Mouse (Mus musculus) lung, embryonic 14.5 days (tissue): ENCODE measurements around the gene Tnf. TPM values are rescaled to one million over a fixed set of nuclear protein-coding genes. Genes with fewer than 3 reads are reported as not detected.

ENCODE experiments used
- ATAC-seq: fragments of 200-750 bp; cut with Nextera tagmentation; 2 replicates; pipeline ENCODE4 v1.8.0; 2017; ENCODE audit warnings: mild to moderate bottlenecking, moderate TSS enrichment, moderate library complexity; ENCODE audit not compliant: insufficient read depth
- DNase-seq: peaks from one replicate; pipeline ENCODE4 v3.0.0-alpha.2; 2015
- H3K27ac ChIP-seq: fragments of 300-500 bp; sonication (generic); 2 replicates; pipeline ENCODE4 v1.5.1; 2014; ENCODE audit warnings: low read depth, mild to moderate bottlenecking, moderate library complexity
- H3K27me3 ChIP-seq: fragments of 300-500 bp; sonication (generic); 2 replicates; pipeline ENCODE4 v1.6.1; 2014; ENCODE audit warnings: low read length, control low read depth; ENCODE audit not compliant: insufficient read depth
- H3K36me3 ChIP-seq: fragments of 300-500 bp; sonication (generic); 2 replicates; pipeline ENCODE4 v1.6.1; 2014; ENCODE audit warnings: control low read depth; ENCODE audit not compliant: insufficient read depth
- H3K4me1 ChIP-seq: fragments of 300-500 bp; sonication (generic); 2 replicates; pipeline ENCODE4 v1.6.1; 2014; ENCODE audit warnings: antibody characterized with exemption, control low read depth; ENCODE audit not compliant: insufficient read depth
- H3K4me2 ChIP-seq: fragments of 300-500 bp; sonication (generic); 2 replicates; pipeline ENCODE4 v1.6.1; 2014; ENCODE audit warnings: mild to moderate bottlenecking
- H3K4me3 ChIP-seq: fragments of 300-500 bp; sonication (generic); 2 replicates; pipeline ENCODE4 v1.5.1; 2014; ENCODE audit warnings: low read depth, low read length
- H3K9ac ChIP-seq: fragments of 300-500 bp; sonication (generic); 2 replicates; pipeline ENCODE4 v1.6.1; 2014
- H3K9me3 ChIP-seq: fragments of 300-500 bp; sonication (generic); 2 replicates; pipeline ENCODE4 v1.6.1; 2016; ENCODE audit warnings: low read depth, low read length, control low read depth
- CTCF ChIP-seq: IDR thresholded peaks from 2 replicates; pipeline ENCODE4 v1.5.1; 2016; ENCODE audit warnings: antibody characterized with exemption, low read depth
- WGBS: fragments of 180-500 bp; shearing (Covaris S2); extraction: QIAGEN DNeasy Blood & Tissue Kit; methylation state at CpG from one replicate; pipeline ENCODE4 v1.1.7; 2014; 5-methylcytosine and 5-hydroxymethylcytosine counted together
- polyA plus RNA-seq: library from polyadenylated mRNA; unstranded; fragments of >200 nt; fragmentation: Nextera tagmentation; extraction: Ambion mirVana; gene quantifications from 2 replicates; pipeline ENCODE4 v1.2.1, GENCODE M21; 2014

Gene Tnf
- polyA plus RNA-seq, 1 experiment from 2014 or later = 0.21 TPM

DNA sequence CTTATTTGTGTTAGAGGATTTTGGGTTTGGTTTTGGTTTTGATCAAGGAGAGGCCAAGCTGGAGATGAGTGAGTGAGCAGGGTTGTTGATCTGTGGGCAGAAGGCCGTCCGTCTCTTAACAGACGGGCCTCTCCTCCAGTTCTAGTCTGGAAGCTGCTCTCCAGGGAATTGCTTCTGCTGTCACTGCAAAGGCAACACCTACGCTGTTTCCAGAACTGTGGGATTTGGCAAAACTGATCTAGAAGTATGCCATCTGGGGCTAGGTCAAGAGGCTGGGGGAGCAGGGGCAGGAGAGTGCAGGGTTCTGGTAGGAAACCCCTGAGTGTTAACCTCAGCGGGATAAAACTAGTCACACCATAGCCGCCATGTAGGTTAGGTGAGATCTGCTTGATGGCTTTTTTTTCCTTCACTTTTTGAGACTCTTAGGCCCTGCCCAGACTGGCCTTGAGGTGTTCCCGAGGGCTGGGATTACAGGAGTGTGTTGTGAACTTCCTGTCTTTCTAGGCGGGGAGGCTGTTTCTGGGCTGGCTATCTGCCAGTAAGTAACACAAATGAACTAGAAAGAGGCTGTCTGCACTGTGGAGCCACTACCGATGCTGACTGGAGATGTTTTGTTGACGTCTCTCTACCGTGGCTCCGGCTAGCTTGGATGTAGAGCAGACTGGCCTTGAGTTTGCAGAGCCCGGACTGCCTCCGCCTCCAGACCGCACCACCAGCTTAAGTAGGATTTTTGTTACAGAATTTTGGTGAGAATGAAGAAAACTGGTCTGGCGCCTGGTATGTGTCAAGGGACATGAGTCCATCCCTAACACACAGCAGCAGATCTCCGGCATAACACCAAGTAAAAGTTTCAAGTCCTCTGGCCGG, 31.5 kb upstream of the Tnf start, which contains the start of gene Atp6v1g2:
Gene Atp6v1g2 (plus strand): TSS at position 547 of the 867 bp plus-strand sequence.
- peaks cover 13% of the 10 kb centered on the region; the same call in 1 of the 2 replicates for H3K4me1 ChIP-seq
- TF ChIP-seq CTCF = no peak
- peak within 1 kb of the TSS; percentile 65 for H3K4me3 ChIP-seq
- peak; percentile 7; the same call in 1 of the 2 replicates for ATAC-seq
- WGBS = 38% methylated on average over 18 of the region's 18 CpGs
- H3K27ac ChIP-seq = peak within 1 kb of the TSS; percentile 97
- DNase-seq = peak; percentile 84
- peaks cover 35% of the 10 kb centered on the region for H3K36me3 ChIP-seq
- H3K4me2 ChIP-seq = peak within 1 kb of the TSS; percentile 71
- peak within 1 kb of the TSS; percentile 86 for H3K9ac ChIP-seq
- no peaks in the 10 kb centered on the region for H3K9me3 ChIP-seq
- H3K27me3 ChIP-seq = no peaks in the 10 kb centered on the region

DNA sequence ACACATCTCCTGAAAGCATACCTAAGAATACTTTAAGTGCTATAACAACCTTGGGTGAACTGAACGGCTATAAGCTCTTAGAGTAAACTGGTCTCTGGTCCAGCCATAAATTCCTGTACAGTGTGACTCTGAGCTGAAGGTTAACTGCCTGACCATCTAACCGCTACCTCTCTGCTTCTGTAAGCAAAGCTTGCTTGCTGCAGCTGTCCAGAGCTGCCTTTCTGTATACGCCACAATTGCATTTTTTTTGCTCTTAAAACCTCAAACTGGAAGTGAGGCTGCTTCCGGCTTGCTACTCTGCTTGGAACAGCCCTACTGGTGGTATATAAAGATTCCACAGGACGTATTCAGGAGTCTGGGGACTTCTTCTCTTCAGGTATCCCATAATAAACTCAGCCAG, 30.9 kb upstream of the Tnf start:
- Histone ChIP-seq H3K4me1 (peaks cover 13% of the 10 kb centered on the region; the same call in 1 of the 2 replicates), H3K36me3 (peaks cover 42% of the 10 kb centered on the region)

DNA sequence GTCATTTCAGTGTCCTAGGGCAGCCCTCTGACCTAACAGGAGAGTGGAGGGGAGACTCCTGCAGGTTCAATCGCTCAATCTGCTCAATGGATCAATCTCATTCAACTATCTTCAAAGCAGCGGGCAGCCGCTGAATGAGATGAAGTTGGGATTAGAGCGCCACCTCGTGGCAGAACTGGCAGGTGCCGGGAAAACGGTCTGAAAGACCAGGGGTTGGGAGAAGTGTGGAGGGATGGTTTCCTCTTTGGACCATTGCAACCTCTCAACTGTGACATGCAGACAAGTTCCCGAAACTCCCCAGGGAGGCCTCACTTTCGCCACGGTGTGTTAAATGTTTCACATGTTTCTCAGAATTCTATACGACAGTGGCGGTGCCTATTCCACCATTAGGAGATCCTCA, 30.2 kb upstream of the Tnf start:
- peaks cover 13% of the 10 kb centered on the region; the same call in 1 of the 2 replicates for H3K4me1 ChIP-seq
- no peak overlapping the region for H3K27ac ChIP-seq
- no peaks in the 10 kb centered on the region for H3K27me3 ChIP-seq
- no peak for ATAC-seq
- 14% methylated on average over 12 of the region's 12 CpGs for WGBS
- DNase-seq = peak; percentile 95
- H3K36me3 ChIP-seq = peaks cover 45% of the 10 kb centered on the region
- H3K4me2 ChIP-seq = no peak overlapping the region
- no peak overlapping the region for H3K4me3 ChIP-seq
- peak; percentile 92 for TF ChIP-seq CTCF
- H3K9ac ChIP-seq = no peak overlapping the region
- no peaks in the 10 kb centered on the region for H3K9me3 ChIP-seq

More for the DNA sequence above, 30.9 kb upstream of the Tnf start:
- H3K9ac ChIP-seq = no peak overlapping the region
- WGBS = 68% methylated on average over 5 of the region's 5 CpGs
- no peak for TF ChIP-seq CTCF
- ATAC-seq (no peak), DNase-seq (no peak)
- peak overlapping the region; percentile 85; the same call in 1 of the 2 replicates for H3K27ac ChIP-seq
- peak overlapping the region; percentile 71; the same call in 1 of the 2 replicates for H3K4me2 ChIP-seq
- no peaks in the 10 kb centered on the region for H3K27me3 ChIP-seq
- no peaks in the 10 kb centered on the region for H3K9me3 ChIP-seq
- no peak overlapping the region for H3K4me3 ChIP-seq

- Histone ChIP-seq H3K9me3 (no peaks in the 10 kb centered on the region), H3K4me1 (peaks cover 13% of the 10 kb centered on the region; the same call in 1 of the 2 replicates), H3K27ac (no peak overlapping the region), H3K27me3 (no peaks in the 10 kb centered on the region), H3K36me3 (peaks cover 46% of the 10 kb centered on the region), H3K4me3 (no peak overlapping the region), H3K9ac (peak overlapping the region; percentile 13; the same call in 1 of the 2 replicates), H3K4me2 (no peak overlapping the region)
- TF ChIP-seq CTCF = no peak
- no peak for ATAC-seq
- DNase-seq = no peak
- 90% methylated on average over 10 of the region's 10 CpGs for WGBS
These were observed 29.2 kb upstream of the Tnf start for GRCm38 (mm10) chr17:35231022-35231421.

DNA sequence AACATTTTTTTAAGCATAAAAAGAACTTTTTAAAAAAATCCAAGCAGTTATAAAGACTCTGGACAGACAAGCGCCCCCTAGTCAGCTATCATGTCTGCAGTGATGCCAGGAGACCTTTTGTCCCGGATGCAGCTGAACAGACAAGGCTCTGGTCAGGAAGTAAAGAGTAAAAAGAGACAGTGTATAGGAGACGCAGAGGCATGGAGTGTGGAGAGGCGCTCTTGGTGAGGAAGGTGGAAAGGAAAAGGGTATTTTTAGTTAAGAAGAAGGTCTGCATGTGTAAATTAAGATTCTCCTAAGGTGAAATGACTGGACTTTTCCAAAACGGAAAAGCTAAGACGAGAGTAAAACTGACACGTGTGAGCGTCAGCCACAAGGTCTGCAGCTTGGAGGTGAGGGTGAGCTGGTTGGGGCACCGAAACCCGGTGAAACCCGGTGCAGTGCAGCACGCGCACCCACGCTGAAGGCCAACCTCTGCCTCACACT, 24.8 kb upstream of the Tnf start:
- TF ChIP-seq CTCF = 0 out of 2 replicates have a peak, but pooled peaks have one; percentile 5
- no peak overlapping the region for H3K4me3 ChIP-seq
- DNase-seq = peak; percentile 37
- H3K4me1 ChIP-seq = no peaks in the 10 kb centered on the region
- no peaks in the 10 kb centered on the region for H3K27me3 ChIP-seq
- peaks cover 52% of the 10 kb centered on the region for H3K36me3 ChIP-seq
- H3K9ac ChIP-seq = no peak overlapping the region
- 72% methylated on average over 14 of the region's 14 CpGs for WGBS
- ATAC-seq = no peak
- H3K27ac ChIP-seq = no peak overlapping the region
- no peak overlapping the region for H3K4me2 ChIP-seq
- H3K9me3 ChIP-seq = no peaks in the 10 kb centered on the region

- no peaks in the 10 kb centered on the region for H3K27me3 ChIP-seq
- peaks cover 48% of the 10 kb centered on the region for H3K36me3 ChIP-seq
- H3K4me2 ChIP-seq = no peak overlapping the region
- no peak for TF ChIP-seq CTCF
- H3K9me3 ChIP-seq = no peaks in the 10 kb centered on the region
- WGBS = 94% methylated on average over 5 of the region's 5 CpGs
- DNase-seq (no peak), ATAC-seq (no peak)
- no peak overlapping the region for H3K4me3 ChIP-seq
- H3K27ac ChIP-seq = no peak overlapping the region
- no peaks in the 10 kb centered on the region for H3K4me1 ChIP-seq
- H3K9ac ChIP-seq = no peak overlapping the region
These were observed 23.6 kb upstream of the Tnf start for GRCm38 (mm10) chr17:35225456-35225855.

GRCm38 (mm10) chr17:35224641-35225040, 22.8 kb upstream of the Tnf start:
- Histone ChIP-seq H3K4me3 (no peak overlapping the region), H3K9me3 (no peaks in the 10 kb centered on the region), H3K27ac (no peak overlapping the region), H3K4me1 (no peaks in the 10 kb centered on the region), H3K36me3 (peaks cover 50% of the 10 kb centered on the region), H3K4me2 (no peak overlapping the region), H3K27me3 (no peaks in the 10 kb centered on the region), H3K9ac (no peak overlapping the region)
- 96% methylated on average over 4 of the region's 4 CpGs for WGBS
- TF ChIP-seq CTCF = no peak
- ATAC-seq (no peak), DNase-seq (no peak)
